Mouse (Mus musculus) Muller cell, postnatal 12 days (primary cell): ENCODE results near the gene Rabl6.
"Not testable (repeated sequence)": the region's sequence is repeated elsewhere in the genome, so short reads cannot be mapped to it uniquely, and the experiment has no call there.

Experiments
- DNase-seq: peaks from one replicate; pipeline ENCODE4 v3.0.0-alpha.2; 2015; ENCODE audit errors: inconsistent ontology term

The Rabl6 gene

GRCm38 (mm10) chr2:25575432-25576027, 32.8 kb downstream of the Rabl6 start:
- peak; percentile 37 for DNase-seq

- DNase-seq, result peak; percentile 98
Observed at GRCm38 (mm10) chr2:25574579-25575431, 33.5 kb downstream of the Rabl6 start, which contains the start of the genes Mamdc4 and Phpt1. TSS of gene Mamdc4 (minus strand) at chr2:25574845. TSS of gene Phpt1 (minus strand) at chr2:25575224.

GRCm38 (mm10) chr2:25574136-25574535, 34.2 kb downstream of the Rabl6 start:
- no peak for DNase-seq

GRCm38 (mm10) chr2:25573068-25573467, 35.3 kb downstream of the Rabl6 start:
- no peak for DNase-seq

- DNase-seq, result no peak
Observed at GRCm38 (mm10) chr2:25571221-25571620, 37.1 kb downstream of the Rabl6 start.

GRCm38 (mm10) chr2:25569323-25569722, 39.0 kb downstream of the Rabl6 start:
- no peak for DNase-seq

GRCm38 (mm10) chr2:25568473-25569019, 39.8 kb downstream of the Rabl6 start:
- DNase-seq, result no peak

- DNase-seq, result no peak
Observed at GRCm38 (mm10) chr2:25566558-25566957, 41.8 kb downstream of the Rabl6 start.

GRCm38 (mm10) chr2:25565741-25566140, 42.6 kb downstream of the Rabl6 start:
- DNase-seq, result no peak

GRCm38 (mm10) chr2:25561946-25562345, 46.4 kb downstream of the Rabl6 start:
- DNase-seq, result no peak

- no peak for DNase-seq
Observed at GRCm38 (mm10) chr2:25560551-25560950, 47.8 kb downstream of the Rabl6 start.

GRCm38 (mm10) chr2:25558774-25559173, 49.5 kb downstream of the Rabl6 start:
- DNase-seq, result no peak

- DNase-seq, result no peak
Observed at GRCm38 (mm10) chr2:25557964-25558360, 50.4 kb downstream of the Rabl6 start.

GRCm38 (mm10) chr2:25557221-25557963, 50.9 kb downstream of the Rabl6 start, which contains the start of gene Edf1:
TSS of gene Edf1 (plus strand) at chr2:25557847.
- DNase-seq, result peak; percentile 97

- no peak for DNase-seq
Observed at GRCm38 (mm10) chr2:25556296-25556695, 52.0 kb downstream of the Rabl6 start.

GRCm38 (mm10) chr2:25555479-25555878, 52.8 kb downstream of the Rabl6 start:
- DNase-seq, result not testable (repeated sequence)

GRCm38 (mm10) chr2:25553171-25553786, 55.0 kb downstream of the Rabl6 start:
- not testable (repeated sequence) for DNase-seq

- DNase-seq, result peak; percentile 75
Observed at GRCm38 (mm10) chr2:25551186-25551585, 57.1 kb downstream of the Rabl6 start.

- DNase-seq, result peak; percentile 72
Observed at GRCm38 (mm10) chr2:25549021-25549991, 59.0 kb downstream of the Rabl6 start.

GRCm38 (mm10) chr2:25546811-25547491, 61.4 kb downstream of the Rabl6 start, which contains the start of gene Traf2:
TSS of gene Traf2 (minus strand) at chr2:25546940.
- DNase-seq, result peak; percentile 99
